Mouse (Mus musculus) gastrocnemius, postnatal 14 days (tissue): ENCODE measurements around the gene Wwox. TPM values are rescaled to one million over a fixed set of nuclear protein-coding genes. Genes with fewer than 3 reads are reported as not detected.

Source experiments
- DNase-seq: peaks from one replicate; pipeline ENCODE4 v3.0.0; 2021; ENCODE audit warnings: mixed read lengths
- intact Hi-C: fragments of 180-260 bp; cut with DNase I; formaldehyde crosslinking; loops from one replicate; pipeline ENCODE4 v1.15.1; 2025; ENCODE audit warnings: low total_unique reads
- total RNA-seq, 2 experiments: library from RNA; stranded (reverse); gene quantifications; 2 replicates each; pipeline ENCODE4 v1.2.3; 2021

Wwox gene
- total RNA-seq, 2 experiments from 2014 or later: 7.2 to 7.8 TPM

- intact Hi-C loops: no loop called here
Measured at GRCm38 (mm10) chr8:114631087-114631486, 191.6 kb downstream of the Wwox start.

GRCm38 (mm10) chr8:114634151-114634550, 194.7 kb downstream of the Wwox start:
- intact Hi-C loops: no loop called here
- DNase-seq: no peak

More at GRCm38 (mm10) chr8:114631087-114631486, 191.6 kb downstream of the Wwox start:
- no peak for DNase-seq

GRCm38 (mm10) chr8:114634669-114635410, 195.4 kb downstream of the Wwox start:
- intact Hi-C loops: no loop called here
- no peak for DNase-seq

- DNase-seq: no peak
- intact Hi-C loops: no loop called here
Measured at GRCm38 (mm10) chr8:114636376-114636775, 196.9 kb downstream of the Wwox start.

- DNase-seq: no peak
- intact Hi-C loops: no loop called here
Measured at GRCm38 (mm10) chr8:114641809-114642208, 202.4 kb downstream of the Wwox start.

GRCm38 (mm10) chr8:114650789-114651188, 211.3 kb downstream of the Wwox start:
- no peak for DNase-seq
- intact Hi-C loops: no loop called here

- intact Hi-C loops: no loop called here
- no peak for DNase-seq
Measured at GRCm38 (mm10) chr8:114657789-114658188, 218.3 kb downstream of the Wwox start.

- DNase-seq: no peak
- intact Hi-C loops: no loop called here
Measured at GRCm38 (mm10) chr8:114658475-114658874, 219.0 kb downstream of the Wwox start.

GRCm38 (mm10) chr8:114663053-114663452, 223.6 kb downstream of the Wwox start:
- intact Hi-C loops: no loop called here
- no peak for DNase-seq

GRCm38 (mm10) chr8:114665521-114665920, 226.1 kb downstream of the Wwox start:
- DNase-seq: no peak
- intact Hi-C loops: no loop called here

GRCm38 (mm10) chr8:114670801-114671200, 231.3 kb downstream of the Wwox start:
- no peak for DNase-seq
- intact Hi-C loops: no loop called here

GRCm38 (mm10) chr8:114671237-114671674, 231.8 kb downstream of the Wwox start:
- intact Hi-C loops: no loop called here
- DNase-seq: peak; percentile 38

GRCm38 (mm10) chr8:114673416-114673815, 234.0 kb downstream of the Wwox start:
- no peak for DNase-seq
- intact Hi-C loops: no loop called here

GRCm38 (mm10) chr8:114675151-114675550, 235.7 kb downstream of the Wwox start:
- intact Hi-C loops: no loop called here
- no peak for DNase-seq

GRCm38 (mm10) chr8:114676918-114677317, 237.5 kb downstream of the Wwox start:
- intact Hi-C loops: no loop called here
- DNase-seq: no peak

GRCm38 (mm10) chr8:114677551-114678127, 238.2 kb downstream of the Wwox start:
- DNase-seq: no peak
- intact Hi-C loops: no loop called here

- DNase-seq: no peak
- intact Hi-C loops: no loop called here
Measured at GRCm38 (mm10) chr8:114679386-114680098, 240.1 kb downstream of the Wwox start.

- no peak for DNase-seq
- intact Hi-C loops: no loop called here
Measured at GRCm38 (mm10) chr8:114681136-114681535, 241.7 kb downstream of the Wwox start.

- intact Hi-C loops: no loop called here
- DNase-seq: no peak
Measured at GRCm38 (mm10) chr8:114682166-114682565, 242.7 kb downstream of the Wwox start.

- no peak for DNase-seq
Measured at GRCm38 (mm10) chr8:114684046-114684702, 244.7 kb downstream of the Wwox start.

More at GRCm38 (mm10) chr8:114684046-114684702, 244.7 kb downstream of the Wwox start:
- intact Hi-C loops: no loop called here
